Mouse (Mus musculus) lung, postnatal 0 days (tissue): ENCODE measurements around the gene Grik3. TPM values are rescaled to one million over a fixed set of nuclear protein-coding genes. Genes with fewer than 3 reads are reported as not detected.

ENCODE experiments used
- ATAC-seq: fragments of 200-750 bp; cut with Nextera tagmentation; 2 replicates; pipeline ENCODE4 v1.8.0; 2017; ENCODE audit warnings: moderate library complexity
- DNase-seq: peaks from one replicate; pipeline ENCODE4 v3.0.0-alpha.2; 2016; ENCODE audit warnings: low spot score
- H3K27ac ChIP-seq: fragments of 300-500 bp; sonication (generic); 2 replicates; pipeline ENCODE4 v1.5.1; 2014; ENCODE audit warnings: antibody characterized with exemption, mild to moderate bottlenecking, low read length, mixed read lengths
- H3K27me3 ChIP-seq: fragments of 300-500 bp; sonication (generic); replicated peaks from 2 replicates; pipeline ENCODE4 v1.6.1; 2014; ENCODE audit warnings: low read length, mixed read lengths; ENCODE audit not compliant: insufficient read depth
- H3K36me3 ChIP-seq: fragments of 300-500 bp; sonication (generic); 2 replicates; pipeline ENCODE4 v1.6.1; 2014; ENCODE audit warnings: low read length, mixed read lengths; ENCODE audit not compliant: insufficient read depth
- H3K4me1 ChIP-seq: fragments of 300-500 bp; sonication (generic); 2 replicates; pipeline ENCODE4 v1.6.1; 2014; ENCODE audit warnings: antibody characterized with exemption, low read depth, low read length, mixed read lengths; ENCODE audit not compliant: insufficient read depth
- H3K4me2 ChIP-seq: fragments of 300-500 bp; sonication (generic); replicated peaks from 2 replicates; pipeline ENCODE4 v1.6.1; 2014; ENCODE audit warnings: low read depth, mild to moderate bottlenecking, low read length, moderate library complexity, mixed read lengths
- H3K4me3 ChIP-seq: fragments of 300-500 bp; sonication (generic); 2 replicates; pipeline ENCODE4 v1.5.1; 2014; ENCODE audit warnings: low read depth, low read length
- H3K9ac ChIP-seq: fragments of 300-500 bp; sonication (generic); replicated peaks from 2 replicates; pipeline ENCODE4 v1.6.1; 2014; ENCODE audit warnings: low read depth, mild to moderate bottlenecking
- H3K9me3 ChIP-seq: fragments of 300-500 bp; sonication (generic); 2 replicates; pipeline ENCODE4 v1.6.1; 2016; ENCODE audit warnings: low read length, mixed read lengths
- CTCF ChIP-seq: IDR thresholded peaks from 2 replicates; pipeline ENCODE4 v1.5.1; 2016; ENCODE audit warnings: antibody characterized with exemption, mild to moderate bottlenecking
- EP300 ChIP-seq: IDR thresholded peaks from 2 replicates; pipeline ENCODE4 v1.6.1; 2016; ENCODE audit warnings: antibody characterized with exemption, mild to moderate bottlenecking, control low read depth
- WGBS: fragments of 180-500 bp; shearing (Covaris S2); extraction: QIAGEN DNeasy Blood & Tissue Kit; methylation state at CpG from one replicate; pipeline ENCODE4 v1.1.7; 2014; 5-methylcytosine and 5-hydroxymethylcytosine counted together
- polyA plus RNA-seq: library from polyadenylated mRNA; unstranded; fragments of >200 nt; fragmentation: Nextera tagmentation; extraction: Ambion mirVana; gene quantifications from 2 replicates; pipeline ENCODE4 v1.2.1, GENCODE M21; 2015

Grik3 gene
- not detected in 2 replicates for polyA plus RNA-seq

DNA sequence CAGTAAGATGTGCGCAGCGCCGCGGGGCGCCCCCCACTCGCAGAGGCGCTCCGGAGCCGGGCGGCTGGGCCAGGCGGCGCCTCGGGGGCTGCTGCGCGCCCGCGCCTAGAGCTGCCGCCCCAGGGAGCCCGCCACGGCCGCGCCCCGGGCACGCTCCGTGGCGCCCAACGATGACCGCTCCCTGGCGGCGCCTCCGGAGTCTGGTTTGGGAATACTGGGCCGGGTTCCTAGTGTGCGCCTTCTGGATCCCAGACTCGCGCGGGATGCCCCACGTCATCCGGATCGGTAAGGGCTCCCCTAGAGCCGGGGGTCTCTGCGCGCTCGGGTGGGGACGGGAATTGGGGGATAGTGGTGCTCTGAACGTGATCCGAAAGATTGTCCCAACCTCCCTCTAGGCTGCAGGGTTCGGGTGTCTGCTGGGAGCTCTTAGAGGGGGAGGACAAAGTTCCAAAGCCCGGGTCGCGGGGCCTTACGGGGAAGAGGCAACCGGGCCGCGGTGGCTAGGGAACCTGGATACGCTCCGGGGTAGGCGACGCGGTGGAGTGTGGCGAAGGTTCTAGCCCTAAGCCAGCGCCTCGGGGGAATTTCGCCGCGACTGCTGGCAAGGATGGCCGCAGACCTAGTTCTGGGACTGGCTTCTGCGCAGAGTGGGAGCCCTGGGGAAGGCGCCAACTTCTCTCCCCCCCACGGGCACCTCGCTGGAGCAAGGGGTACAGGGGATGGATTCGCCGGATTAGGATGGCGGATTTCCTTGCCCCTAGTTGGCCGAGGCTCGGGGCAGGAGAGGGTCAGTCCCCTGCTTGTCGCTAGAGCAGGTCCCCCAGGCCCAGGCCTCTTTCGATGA lies at the start of gene Grik3:
Grik3 (plus strand) TSS at position 40 of the 844 bp plus-strand sequence.
- H3K27me3 ChIP-seq = peaks cover 76% of the 10 kb centered on the region
- no peak within 1 kb of the TSS for H3K4me2 ChIP-seq
- no peak within 1 kb of the TSS for H3K27ac ChIP-seq
- no peak for ATAC-seq
- no peak within 1 kb of the TSS for H3K9ac ChIP-seq
- WGBS = 2% methylated on average over 66 of the region's 77 CpGs
- H3K4me1 ChIP-seq = no peaks in the 10 kb centered on the region
- H3K4me3 ChIP-seq = no peak within 1 kb of the TSS; the same call in 1 of the 2 replicates
- H3K36me3 ChIP-seq = no peaks in the 10 kb centered on the region
- TF ChIP-seq CTCF = no peak
- TF ChIP-seq EP300 = no peak
- H3K9me3 ChIP-seq = no peaks in the 10 kb centered on the region
- DNase-seq = no peak

DNA sequence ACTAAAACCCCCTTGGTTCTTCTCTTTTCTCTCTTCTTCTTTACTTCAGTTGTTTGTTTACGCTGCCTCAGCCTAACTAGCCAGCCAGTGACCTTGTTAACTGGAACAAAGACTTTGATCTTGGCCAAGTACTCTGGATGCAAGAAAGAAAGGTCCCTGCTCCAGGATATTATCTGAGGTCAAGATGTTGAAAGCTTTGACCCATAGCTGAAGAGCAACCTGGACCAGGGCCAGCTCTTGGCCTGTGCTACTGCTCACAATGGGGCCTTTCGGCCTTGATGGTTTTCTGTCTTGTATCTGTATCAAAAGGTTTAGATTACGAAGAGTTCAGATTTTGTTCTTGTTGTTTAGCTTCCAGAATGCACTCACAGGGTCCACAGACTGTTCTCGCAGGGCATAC lies 48.7 kb upstream of the Grik3 start:
- H3K4me1 ChIP-seq = no peaks in the 10 kb centered on the region
- DNase-seq (no peak), ATAC-seq (no peak)
- 57% methylated on average over 4 of the region's 4 CpGs for WGBS
- H3K27me3 ChIP-seq = no peaks in the 10 kb centered on the region
- no peaks in the 10 kb centered on the region for H3K36me3 ChIP-seq
- H3K4me3 ChIP-seq = no peak overlapping the region
- no peak for TF ChIP-seq EP300
- TF ChIP-seq CTCF = no peak
- no peak overlapping the region for H3K27ac ChIP-seq
- no peak overlapping the region for H3K4me2 ChIP-seq
- H3K9ac ChIP-seq = no peak overlapping the region
- no peaks in the 10 kb centered on the region for H3K9me3 ChIP-seq

DNA sequence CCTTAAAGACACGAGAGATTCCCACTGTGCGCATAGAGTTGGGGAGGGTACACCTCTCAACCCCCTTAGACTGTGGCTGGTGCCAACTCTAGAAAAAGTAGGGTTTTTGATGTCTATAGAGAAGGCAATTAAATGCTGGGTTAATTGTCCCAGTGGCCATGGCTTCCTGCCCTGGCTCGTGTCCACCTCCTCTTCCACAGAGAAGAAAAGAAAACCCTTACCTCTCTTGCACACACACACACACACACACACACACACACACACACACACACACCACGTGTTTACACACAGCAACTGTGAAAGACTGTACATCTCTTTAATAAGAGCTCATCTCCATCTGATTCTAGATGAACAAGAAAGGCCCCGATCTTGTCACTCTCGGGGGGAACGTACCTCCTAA lies 46.1 kb upstream of the Grik3 start:
- no peaks in the 10 kb centered on the region for H3K36me3 ChIP-seq
- WGBS = 70% methylated on average over 7 of the region's 7 CpGs
- no peaks in the 10 kb centered on the region for H3K27me3 ChIP-seq
- no peaks in the 10 kb centered on the region for H3K4me1 ChIP-seq
- no peak overlapping the region for H3K27ac ChIP-seq
- DNase-seq (no peak), ATAC-seq (no peak)
- TF ChIP-seq CTCF (no peak), EP300 (no peak)
- no peak overlapping the region for H3K4me2 ChIP-seq
- no peaks in the 10 kb centered on the region for H3K9me3 ChIP-seq
- no peak overlapping the region for H3K9ac ChIP-seq
- no peak overlapping the region for H3K4me3 ChIP-seq

DNA sequence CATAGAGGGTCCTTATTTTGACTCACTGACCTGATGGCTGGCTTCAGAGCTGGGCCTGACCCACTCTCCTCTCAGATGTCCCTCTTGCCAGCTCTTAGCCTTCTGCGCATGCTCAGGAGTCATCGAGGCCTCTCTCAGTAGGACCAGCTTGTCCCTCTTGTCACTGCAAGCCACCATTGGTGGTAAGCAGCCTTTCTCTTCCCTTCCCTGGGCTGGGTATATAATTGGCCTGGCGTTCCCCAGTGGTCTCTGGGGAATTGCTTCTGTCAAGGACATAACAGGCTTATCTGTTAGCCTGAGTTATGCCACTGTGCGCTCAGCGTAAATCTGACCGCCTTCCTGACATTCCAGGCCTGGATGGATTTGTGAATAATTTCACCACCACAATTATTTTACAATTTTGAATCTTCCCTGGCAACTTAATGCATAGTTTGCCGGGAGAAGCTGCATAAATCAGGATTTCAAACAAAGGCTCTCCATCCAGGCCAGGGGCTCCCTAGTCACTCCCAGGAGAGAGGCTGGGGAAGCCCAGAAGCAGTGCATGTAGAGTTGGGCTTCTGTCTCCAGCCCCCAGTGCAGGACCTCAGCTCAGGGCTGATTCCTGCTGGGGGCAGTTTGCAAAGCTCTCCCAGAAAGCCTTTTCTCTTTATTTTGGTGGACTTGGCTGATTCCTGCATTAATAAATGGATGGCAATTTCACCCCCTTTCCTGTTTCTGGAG lies 39.7 kb upstream of the Grik3 start:
- 43% methylated on average over 7 of the region's 7 CpGs for WGBS
- no peak for TF ChIP-seq EP300
- TF ChIP-seq CTCF = no peak
- H3K36me3 ChIP-seq = no peaks in the 10 kb centered on the region
- no peaks in the 10 kb centered on the region for H3K4me1 ChIP-seq
- no peaks in the 10 kb centered on the region for H3K9me3 ChIP-seq
- no peak overlapping the region for H3K4me2 ChIP-seq
- no peaks in the 10 kb centered on the region for H3K27me3 ChIP-seq
- H3K27ac ChIP-seq = no peak overlapping the region
- no peak overlapping the region for H3K4me3 ChIP-seq
- ATAC-seq = no peak
- no peak for DNase-seq
- H3K9ac ChIP-seq = no peak overlapping the region

DNA sequence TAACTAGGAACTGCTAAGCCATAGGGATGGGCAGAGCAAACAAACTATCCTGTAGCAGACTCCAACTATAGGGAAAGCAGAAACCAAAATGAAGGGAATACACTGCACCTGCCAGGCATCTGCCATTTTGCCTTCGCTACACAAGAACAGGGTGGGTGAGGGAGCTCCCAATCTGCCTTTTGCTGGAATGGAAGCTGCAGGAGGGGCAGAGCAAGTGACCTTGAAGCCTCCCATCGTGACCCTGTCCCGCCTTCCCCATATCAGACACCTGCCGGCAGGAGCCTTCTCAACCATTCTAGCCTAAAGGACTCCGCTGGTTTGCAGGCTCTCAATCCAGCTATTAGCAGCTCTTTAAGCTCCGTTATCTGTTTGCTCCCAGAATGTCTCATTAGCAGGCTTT lies 38.7 kb upstream of the Grik3 start:
- Histone ChIP-seq H3K36me3 (no peaks in the 10 kb centered on the region), H3K9me3 (no peaks in the 10 kb centered on the region), H3K4me2 (no peak overlapping the region), H3K9ac (no peak overlapping the region), H3K4me1 (no peaks in the 10 kb centered on the region), H3K27me3 (no peaks in the 10 kb centered on the region), H3K4me3 (no peak overlapping the region), H3K27ac (no peak overlapping the region)
- no peak for DNase-seq
- no peak for ATAC-seq
- WGBS = 26% methylated on average over 6 of the region's 6 CpGs
- no peak for TF ChIP-seq CTCF

DNA sequence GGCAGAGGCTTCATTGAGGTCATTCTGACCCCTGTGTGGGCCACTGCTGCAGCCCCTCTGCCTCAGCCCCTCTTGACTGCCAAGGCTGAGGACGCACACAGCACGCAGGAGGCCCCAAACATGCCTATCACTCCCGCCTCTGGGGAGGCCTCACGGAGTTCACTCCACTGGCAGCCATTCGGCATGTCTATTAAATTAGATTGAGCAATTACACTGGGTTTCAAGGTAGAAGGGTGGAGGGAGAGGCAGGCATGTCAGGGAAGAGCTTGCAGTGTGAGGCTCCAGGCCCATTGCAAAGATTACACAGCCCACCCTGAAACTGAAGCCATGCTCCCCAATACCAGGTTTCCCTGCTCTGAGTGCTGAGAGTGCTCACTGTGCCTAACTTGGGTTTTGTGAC lies 34.0 kb upstream of the Grik3 start:
- no peaks in the 10 kb centered on the region for H3K9me3 ChIP-seq
- no peak for DNase-seq
- H3K27ac ChIP-seq = no peak overlapping the region
- no peaks in the 10 kb centered on the region for H3K36me3 ChIP-seq
- ATAC-seq = no peak
- no peak overlapping the region for H3K4me3 ChIP-seq
- no peak overlapping the region for H3K4me2 ChIP-seq
- TF ChIP-seq EP300 (no peak), CTCF (no peak)
- H3K9ac ChIP-seq = no peak overlapping the region
- no peaks in the 10 kb centered on the region for H3K4me1 ChIP-seq
- H3K27me3 ChIP-seq = no peaks in the 10 kb centered on the region
- 60% methylated on average over 5 of the region's 5 CpGs for WGBS
